Mouse (Mus musculus): ENCODE results near the gene Slc31a2.

DNA sequence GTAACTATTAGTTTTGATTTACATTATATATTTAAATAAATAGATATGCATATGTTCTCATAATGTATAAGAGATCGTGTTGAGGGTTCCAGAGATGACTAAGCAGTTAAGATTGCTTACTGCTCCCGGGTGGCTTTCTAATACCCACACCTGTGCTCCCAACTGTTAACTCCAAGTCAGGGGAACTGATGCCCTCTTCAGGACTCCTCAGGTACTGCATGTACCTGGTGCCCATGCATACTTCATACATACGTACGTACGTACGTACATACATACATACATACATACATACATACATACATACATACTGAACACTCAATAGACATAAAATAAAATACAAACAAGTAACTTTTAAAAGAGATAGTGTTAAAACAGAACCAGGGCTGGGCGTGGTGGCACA lies 32.9 kb upstream of the Slc31a2 start:
- TF ChIP-seq CTCF (IDR thresholded peaks at IDR 0.05; ENCODE audit: insufficient read depth, low read depth, low read length) (no peak), POLR2A (IDR thresholded peaks at IDR 0.05; ENCODE audit: insufficient read depth, low read depth, low read length) (no peak)
